Mouse (Mus musculus): ENCODE data around the gene Ptcra. TPM values are rescaled to one million over a fixed set of nuclear protein-coding genes. Genes with fewer than 3 reads are reported as not detected.

Gene Ptcra
- polyA plus RNA-seq, 1 experiment from 2014 or later, result not detected

- no peak for ATAC-seq
- 94% methylated on average over 6 of the region's 6 CpGs for WGBS
Observed at GRCm38 (mm10) chr17:46741305-46741704, 22.2 kb downstream of the Ptcra start.

GRCm38 (mm10) chr17:46736160-46736559 lies 27.4 kb downstream of the Ptcra start:
- Histone ChIP-seq H3K4me1 (ENCODE audit: control insufficient read depth, insufficient read depth, low read length) (no peaks in the 10 kb centered on the region), H3K9ac (ENCODE audit: low read depth, low read length) (no peak overlapping the region), H3K27me3 (ENCODE audit: control insufficient read depth, insufficient read depth, low read depth, low read length) (no peaks in the 10 kb centered on the region), H3K4me2 (ENCODE audit: low read length) (no peak overlapping the region), H3K36me3 (ENCODE audit: control insufficient read depth, insufficient read depth, low read length) (no peaks in the 10 kb centered on the region; the same call in none of the 2 replicates), H3K9me3 (replicated peaks; ENCODE audit: control insufficient read depth, low read length, poor library complexity, severe bottlenecking) (no peaks in the 10 kb centered on the region), H3K4me3 (ENCODE audit: low read depth, low read length) (no peak overlapping the region), H3K27ac (ENCODE audit: low read length) (no peak overlapping the region)
- no peak for ATAC-seq
- 69% methylated on average over 10 of the region's 10 CpGs for WGBS

More at GRCm38 (mm10) chr17:46741305-46741704, 22.2 kb downstream of the Ptcra start:
- Histone ChIP-seq H3K27me3 (ENCODE audit: control insufficient read depth, insufficient read depth, low read depth, low read length) (no peaks in the 10 kb centered on the region), H3K4me2 (ENCODE audit: low read length) (no peak overlapping the region), H3K4me1 (ENCODE audit: control insufficient read depth, insufficient read depth, low read length) (no peaks in the 10 kb centered on the region), H3K9me3 (replicated peaks; ENCODE audit: control insufficient read depth, low read length, poor library complexity, severe bottlenecking) (no peaks in the 10 kb centered on the region), H3K27ac (ENCODE audit: low read length) (no peak overlapping the region), H3K36me3 (ENCODE audit: control insufficient read depth, insufficient read depth, low read length) (peaks cover 6% of the 10 kb centered on the region), H3K4me3 (ENCODE audit: low read depth, low read length) (no peak overlapping the region), H3K9ac (ENCODE audit: low read depth, low read length) (no peak overlapping the region)

DNA sequence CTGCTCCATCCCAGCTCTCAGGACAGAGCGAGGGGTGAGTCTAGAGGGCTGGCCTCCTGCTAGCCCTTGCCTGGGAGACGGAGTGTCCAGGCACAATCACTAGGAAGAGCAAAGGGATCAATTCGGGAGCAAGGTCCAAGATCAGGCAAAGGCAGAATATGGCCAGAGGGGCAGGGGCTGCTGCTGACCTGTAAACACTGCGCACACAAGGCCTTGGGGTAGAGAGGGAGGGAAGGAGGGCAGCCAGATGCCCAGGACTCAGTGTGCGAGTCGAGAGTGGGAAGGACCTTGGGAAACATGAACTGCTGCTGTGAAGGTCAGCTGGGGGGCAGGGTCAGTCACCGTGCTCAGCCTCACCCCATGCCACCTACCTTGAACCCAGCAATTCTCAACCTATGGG lies 28.2 kb downstream of the Ptcra start:
- Histone ChIP-seq H3K4me2 (ENCODE audit: low read length) (no peak overlapping the region), H3K9ac (ENCODE audit: low read depth, low read length) (no peak overlapping the region), H3K27me3 (ENCODE audit: control insufficient read depth, insufficient read depth, low read depth, low read length) (no peaks in the 10 kb centered on the region), H3K27ac (ENCODE audit: low read length) (no peak overlapping the region), H3K4me1 (ENCODE audit: control insufficient read depth, insufficient read depth, low read length) (no peaks in the 10 kb centered on the region), H3K4me3 (ENCODE audit: low read depth, low read length) (no peak overlapping the region), H3K9me3 (replicated peaks; ENCODE audit: control insufficient read depth, low read length, poor library complexity, severe bottlenecking) (no peaks in the 10 kb centered on the region), H3K36me3 (ENCODE audit: control insufficient read depth, insufficient read depth, low read length) (no peaks in the 10 kb centered on the region; the same call in none of the 2 replicates)
- ATAC-seq, result no peak
- WGBS, result 88% methylated on average over 7 of the region's 7 CpGs

GRCm38 (mm10) chr17:46734055-46734454 lies 29.5 kb downstream of the Ptcra start:
- Histone ChIP-seq H3K27me3 (ENCODE audit: control insufficient read depth, insufficient read depth, low read depth, low read length) (peaks cover 1% of the 10 kb centered on the region; the same call in 1 of the 2 replicates), H3K36me3 (ENCODE audit: control insufficient read depth, insufficient read depth, low read length) (no peaks in the 10 kb centered on the region; the same call in none of the 2 replicates), H3K9me3 (replicated peaks; ENCODE audit: control insufficient read depth, low read length, poor library complexity, severe bottlenecking) (no peaks in the 10 kb centered on the region), H3K4me2 (ENCODE audit: low read length) (no peak overlapping the region), H3K4me3 (ENCODE audit: low read depth, low read length) (no peak overlapping the region), H3K9ac (ENCODE audit: low read depth, low read length) (no peak overlapping the region), H3K27ac (ENCODE audit: low read length) (no peak overlapping the region), H3K4me1 (ENCODE audit: control insufficient read depth, insufficient read depth, low read length) (no peaks in the 10 kb centered on the region)
- no peak for ATAC-seq
- WGBS, result 87% methylated on average over 3 of the region's 3 CpGs

GRCm38 (mm10) chr17:46728904-46729318 lies 34.6 kb downstream of the Ptcra start, which contains the start of gene Gnmt:
TSS of gene Gnmt (minus strand) at chr17:46729168.
- Histone ChIP-seq H3K4me1 (ENCODE audit: control insufficient read depth, insufficient read depth, low read length) (no peaks in the 10 kb centered on the region), H3K36me3 (ENCODE audit: control insufficient read depth, insufficient read depth, low read length) (peaks cover 4% of the 10 kb centered on the region; the same call in 1 of the 2 replicates), H3K27ac (ENCODE audit: low read length) (no peak within 1 kb of the TSS), H3K27me3 (ENCODE audit: control insufficient read depth, insufficient read depth, low read depth, low read length) (peaks cover 2% of the 10 kb centered on the region; the same call in 1 of the 2 replicates), H3K4me3 (ENCODE audit: low read depth, low read length) (no peak within 1 kb of the TSS), H3K4me2 (ENCODE audit: low read length) (no peak within 1 kb of the TSS), H3K9me3 (replicated peaks; ENCODE audit: control insufficient read depth, low read length, poor library complexity, severe bottlenecking) (no peaks in the 10 kb centered on the region), H3K9ac (ENCODE audit: low read depth, low read length) (0 out of 2 replicates have a peak within 1 kb of the TSS, but pooled peaks have one; percentile 27)
- 17% methylated on average over 24 of the region's 24 CpGs for WGBS
- ATAC-seq, result peak; percentile 37; the same call in 1 of the 2 replicates

GRCm38 (mm10) chr17:46728496-46728895 lies 35.0 kb downstream of the Ptcra start:
- Histone ChIP-seq H3K9ac (ENCODE audit: low read depth, low read length) (0 out of 2 replicates have a peak overlapping the region, but pooled peaks have one; percentile 27), H3K4me2 (ENCODE audit: low read length) (no peak overlapping the region), H3K4me3 (ENCODE audit: low read depth, low read length) (no peak overlapping the region), H3K27me3 (ENCODE audit: control insufficient read depth, insufficient read depth, low read depth, low read length) (peaks cover 2% of the 10 kb centered on the region; the same call in 1 of the 2 replicates), H3K9me3 (replicated peaks; ENCODE audit: control insufficient read depth, low read length, poor library complexity, severe bottlenecking) (no peaks in the 10 kb centered on the region), H3K36me3 (ENCODE audit: control insufficient read depth, insufficient read depth, low read length) (peaks cover 4% of the 10 kb centered on the region; the same call in 1 of the 2 replicates), H3K27ac (ENCODE audit: low read length) (no peak overlapping the region), H3K4me1 (ENCODE audit: control insufficient read depth, insufficient read depth, low read length) (no peaks in the 10 kb centered on the region)
- no peak for ATAC-seq
- WGBS, result 55% methylated on average over 11 of the region's 11 CpGs

- 40% methylated on average over 6 of the region's 6 CpGs for WGBS
- ATAC-seq, result no peak
Observed at GRCm38 (mm10) chr17:46728021-46728420, 35.5 kb downstream of the Ptcra start.

DNA sequence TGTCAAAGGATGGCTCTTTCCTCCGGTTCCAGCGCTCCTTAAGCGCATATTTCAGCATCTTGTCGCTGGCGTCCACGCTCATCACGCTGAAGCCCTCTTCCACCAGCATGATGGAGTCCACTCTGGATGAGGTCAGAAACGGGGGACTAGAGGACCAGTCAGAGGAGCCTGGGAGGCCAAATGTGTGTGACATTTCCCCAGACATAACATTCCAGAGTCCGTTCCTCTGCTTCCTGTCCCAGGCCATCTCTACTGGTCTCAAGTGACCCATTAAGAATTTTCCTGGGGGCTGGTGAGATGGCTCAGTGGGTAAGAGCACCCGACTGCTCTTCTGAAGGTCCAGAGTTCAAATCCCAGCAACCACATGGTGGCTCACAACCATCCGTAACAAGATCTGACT lies 36.2 kb downstream of the Ptcra start:
- no peaks in the 10 kb centered on the region for H3K9me3 ChIP-seq (replicated peaks; ENCODE audit: control insufficient read depth, low read length, poor library complexity, severe bottlenecking)
- ATAC-seq, result no peak
- H3K27me3 ChIP-seq (ENCODE audit: control insufficient read depth, insufficient read depth, low read depth, low read length), result peaks cover 2% of the 10 kb centered on the region; the same call in 1 of the 2 replicates
- H3K36me3 ChIP-seq (ENCODE audit: control insufficient read depth, insufficient read depth, low read length), result peaks cover 4% of the 10 kb centered on the region; the same call in 1 of the 2 replicates
- no peak overlapping the region for H3K4me3 ChIP-seq (ENCODE audit: low read depth, low read length)
- H3K4me1 ChIP-seq (ENCODE audit: control insufficient read depth, insufficient read depth, low read length), result no peaks in the 10 kb centered on the region
- no peak overlapping the region for H3K4me2 ChIP-seq (ENCODE audit: low read length)
- H3K9ac ChIP-seq (ENCODE audit: low read depth, low read length), result no peak overlapping the region
- H3K27ac ChIP-seq (ENCODE audit: low read length), result no peak overlapping the region
- WGBS, result 91% methylated on average over 11 of the region's 11 CpGs

More at GRCm38 (mm10) chr17:46728021-46728420, 35.5 kb downstream of the Ptcra start:
- Histone ChIP-seq H3K4me3 (ENCODE audit: low read depth, low read length) (no peak overlapping the region), H3K4me2 (ENCODE audit: low read length) (no peak overlapping the region), H3K9me3 (replicated peaks; ENCODE audit: control insufficient read depth, low read length, poor library complexity, severe bottlenecking) (no peaks in the 10 kb centered on the region), H3K27ac (ENCODE audit: low read length) (no peak overlapping the region), H3K27me3 (ENCODE audit: control insufficient read depth, insufficient read depth, low read depth, low read length) (peaks cover 2% of the 10 kb centered on the region; the same call in 1 of the 2 replicates), H3K36me3 (ENCODE audit: control insufficient read depth, insufficient read depth, low read length) (peaks cover 4% of the 10 kb centered on the region; the same call in 1 of the 2 replicates), H3K9ac (ENCODE audit: low read depth, low read length) (no peak overlapping the region), H3K4me1 (ENCODE audit: control insufficient read depth, insufficient read depth, low read length) (no peaks in the 10 kb centered on the region)
